Mouse (Mus musculus) thymus, adult 2 months (tissue): ENCODE measurements around the gene Fpr1.

Experiments used
- CTCF ChIP-seq: fragments of 200-500 bp; IDR thresholded peaks from 2 replicates; pipeline ENCODE4 v1.5.1; 2012; ENCODE audit warnings: mild to moderate bottlenecking, control low read depth, low read length, moderate library complexity, borderline replicate concordance; ENCODE audit not compliant: control insufficient read depth, poor library complexity, insufficient read depth; ENCODE audit errors: extremely low read depth
- POLR2A ChIP-seq: fragments of 200-500 bp; IDR thresholded peaks from 2 replicates; pipeline ENCODE4 v1.6.1; 2012; ENCODE audit warnings: mild to moderate bottlenecking, low read length, control low read depth, moderate library complexity; ENCODE audit not compliant: control insufficient read depth, poor library complexity, insufficient read depth; ENCODE audit errors: extremely low read depth

- TF ChIP-seq CTCF (no peak), POLR2A (no peak)
Measured at GRCm38 (mm10) chr17:17857446-17857845, 26.3 kb downstream of the Fpr1 start.
